Mouse (Mus musculus) stomach, embryonic 14.5 days (tissue): ENCODE data around the gene Wiz. TPM values are rescaled to one million over a fixed set of nuclear protein-coding genes. Genes with fewer than 3 reads are reported as not detected.

Source experiments
- ATAC-seq: fragments of 200-750 bp; cut with Nextera tagmentation; 2 replicates; pipeline ENCODE4 v1.8.0; 2017; ENCODE audit warnings: low read depth, moderate TSS enrichment; ENCODE audit not compliant: insufficient number of reproducible peaks, insufficient read depth, low FRiP score
- H3K27ac ChIP-seq: fragments of 300-500 bp; sonication (generic); 2 replicates; pipeline ENCODE4 v1.5.1; 2014; ENCODE audit warnings: mild to moderate bottlenecking, low read length, moderate library complexity, mixed read lengths
- H3K27me3 ChIP-seq: fragments of 300-500 bp; sonication (generic); 2 replicates; pipeline ENCODE4 v1.6.1; 2014; ENCODE audit warnings: low read length, control low read depth, mixed read lengths; ENCODE audit not compliant: control insufficient read depth, insufficient read depth
- H3K36me3 ChIP-seq: fragments of 300-500 bp; sonication (generic); 2 replicates; pipeline ENCODE4 v1.6.1; 2014; ENCODE audit warnings: mild to moderate bottlenecking, control low read depth, low read length, moderate library complexity, mixed read lengths; ENCODE audit not compliant: control insufficient read depth, insufficient read depth
- H3K4me1 ChIP-seq: fragments of 300-500 bp; sonication (generic); 2 replicates; pipeline ENCODE4 v1.6.1; 2014; ENCODE audit warnings: low read length, control low read depth, mixed read lengths; ENCODE audit not compliant: control insufficient read depth, insufficient read depth
- H3K4me2 ChIP-seq: fragments of 300-500 bp; sonication (generic); replicated peaks from 2 replicates; pipeline ENCODE4 v1.6.1; 2014; ENCODE audit warnings: low read depth, low read length, control low read depth
- H3K4me3 ChIP-seq: fragments of 300-500 bp; sonication (generic); 2 replicates; pipeline ENCODE4 v1.5.1; 2014; ENCODE audit warnings: low read depth, low read length, control low read depth
- H3K9ac ChIP-seq: fragments of 300-500 bp; sonication (generic); replicated peaks from 2 replicates; pipeline ENCODE4 v1.6.1; 2014; ENCODE audit warnings: low read depth, mild to moderate bottlenecking, control low read depth, low read length, moderate library complexity, mixed read lengths
- H3K9me3 ChIP-seq: fragments of 300-500 bp; sonication (generic); 2 replicates; pipeline ENCODE4 v1.6.1; 2016; ENCODE audit warnings: low read depth, low read length, control low read depth; ENCODE audit not compliant: control insufficient read depth
- WGBS: fragments of 180-500 bp; shearing (Covaris S2); extraction: QIAGEN DNeasy Blood & Tissue Kit; methylation state at CpG from one replicate; pipeline ENCODE4 v1.1.7; 2014; 5-methylcytosine and 5-hydroxymethylcytosine counted together
- polyA plus RNA-seq: library from polyadenylated mRNA; unstranded; fragments of >200 nt; fragmentation: Nextera tagmentation; extraction: Ambion mirVana; gene quantifications from 2 replicates; pipeline ENCODE4 v1.2.1, GENCODE M21; 2014

The Wiz gene
- polyA plus RNA-seq, 1 experiment from 2014 or later = 32.2 TPM

GRCm38 (mm10) chr17:32368991-32369578 lies 20.2 kb downstream of the Wiz start:
- ATAC-seq = peak; percentile 82
- 0 out of 2 replicates have a peak overlapping the region, but pooled peaks have one; percentile 45 for H3K27ac ChIP-seq
- WGBS = 11% methylated on average over 11 of the region's 17 CpGs

GRCm38 (mm10) chr17:32367706-32368105 lies 21.5 kb downstream of the Wiz start:
- Histone ChIP-seq H3K4me3 (no peak overlapping the region), H3K4me2 (no peak overlapping the region), H3K9me3 (no peaks in the 10 kb centered on the region), H3K27ac (no peak overlapping the region), H3K36me3 (no peaks in the 10 kb centered on the region; the same call in 1 of the 2 replicates), H3K27me3 (no peaks in the 10 kb centered on the region), H3K9ac (no peak overlapping the region), H3K4me1 (peaks cover 13% of the 10 kb centered on the region)
- 87% methylated on average over 11 of the region's 11 CpGs for WGBS
- no peak for ATAC-seq

More at GRCm38 (mm10) chr17:32368991-32369578, 20.2 kb downstream of the Wiz start:
- Histone ChIP-seq H3K4me3 (peak overlapping the region; percentile 21), H3K9ac (no peak overlapping the region), H3K27me3 (no peaks in the 10 kb centered on the region), H3K9me3 (no peaks in the 10 kb centered on the region), H3K4me2 (peak overlapping the region; percentile 37), H3K36me3 (no peaks in the 10 kb centered on the region), H3K4me1 (peaks cover 7% of the 10 kb centered on the region)

- H3K4me3 ChIP-seq = no peak overlapping the region
- no peak for ATAC-seq
- H3K9me3 ChIP-seq = no peaks in the 10 kb centered on the region
- 58% methylated on average over 1 of the region's 1 CpGs for WGBS
- peaks cover 17% of the 10 kb centered on the region for H3K4me1 ChIP-seq
- H3K27me3 ChIP-seq = no peaks in the 10 kb centered on the region
- peaks cover 18% of the 10 kb centered on the region for H3K36me3 ChIP-seq
- H3K27ac ChIP-seq = no peak overlapping the region; the same call in 1 of the 2 replicates
- H3K4me2 ChIP-seq = no peak overlapping the region
- no peak overlapping the region for H3K9ac ChIP-seq
These were observed 23.9 kb downstream of the Wiz start for GRCm38 (mm10) chr17:32365296-32365695.

GRCm38 (mm10) chr17:32364850-32365249 lies 24.4 kb downstream of the Wiz start:
- no peaks in the 10 kb centered on the region for H3K27me3 ChIP-seq
- 0 out of 2 replicates have a peak overlapping the region, but pooled peaks have one; percentile 14 for H3K9ac ChIP-seq
- H3K4me1 ChIP-seq = peaks cover 17% of the 10 kb centered on the region
- WGBS = 53% methylated on average over 5 of the region's 5 CpGs
- peak overlapping the region; percentile 52; the same call in 1 of the 2 replicates for H3K27ac ChIP-seq
- no peaks in the 10 kb centered on the region for H3K9me3 ChIP-seq
- ATAC-seq = no peak
- peaks cover 22% of the 10 kb centered on the region for H3K36me3 ChIP-seq
- H3K4me2 ChIP-seq = peak overlapping the region; percentile 49
- peak overlapping the region; percentile 95 for H3K4me3 ChIP-seq

- Histone ChIP-seq H3K4me1 (peaks cover 17% of the 10 kb centered on the region), H3K27me3 (no peaks in the 10 kb centered on the region), H3K36me3 (peaks cover 27% of the 10 kb centered on the region), H3K4me2 (peak overlapping the region; percentile 49), H3K9ac (peak overlapping the region; percentile 97), H3K9me3 (no peaks in the 10 kb centered on the region), H3K27ac (peak overlapping the region; percentile 52), H3K4me3 (peak overlapping the region; percentile 95)
- under 1% methylated on average over 23 of the region's 47 CpGs for WGBS
- peak; percentile 91 for ATAC-seq
These were observed 24.9 kb downstream of the Wiz start for GRCm38 (mm10) chr17:32364331-32364730.

- Histone ChIP-seq H3K9me3 (no peaks in the 10 kb centered on the region), H3K4me1 (peaks cover 17% of the 10 kb centered on the region), H3K27me3 (no peaks in the 10 kb centered on the region), H3K9ac (peak overlapping the region; percentile 97), H3K27ac (peak overlapping the region; percentile 48), H3K36me3 (peaks cover 32% of the 10 kb centered on the region), H3K4me3 (peak overlapping the region; percentile 95), H3K4me2 (peak overlapping the region; percentile 68)
- peak; percentile 39; the same call in 1 of the 2 replicates for ATAC-seq
- under 1% methylated on average over 24 of the region's 50 CpGs for WGBS
These were observed 25.4 kb downstream of the Wiz start for GRCm38 (mm10) chr17:32363821-32364301.

GRCm38 (mm10) chr17:32362686-32363085 lies 26.6 kb downstream of the Wiz start:
- H3K4me3 ChIP-seq = peak overlapping the region; percentile 95
- peaks cover 44% of the 10 kb centered on the region for H3K36me3 ChIP-seq
- no peaks in the 10 kb centered on the region for H3K27me3 ChIP-seq

GRCm38 (mm10) chr17:32359928-32360327 lies 29.3 kb downstream of the Wiz start:
- ATAC-seq = no peak
- peaks cover 71% of the 10 kb centered on the region for H3K36me3 ChIP-seq
- 83% methylated on average over 17 of the region's 18 CpGs for WGBS

More at GRCm38 (mm10) chr17:32362686-32363085, 26.6 kb downstream of the Wiz start:
- ATAC-seq = no peak
- Histone ChIP-seq H3K4me2 (peak overlapping the region; percentile 68), H3K27ac (no peak overlapping the region), H3K4me1 (peaks cover 17% of the 10 kb centered on the region), H3K9ac (0 out of 2 replicates have a peak overlapping the region, but pooled peaks have one; percentile 15), H3K9me3 (no peaks in the 10 kb centered on the region)
- 82% methylated on average over 4 of the region's 4 CpGs for WGBS

More at GRCm38 (mm10) chr17:32359928-32360327, 29.3 kb downstream of the Wiz start:
- Histone ChIP-seq H3K9ac (no peak overlapping the region), H3K27me3 (no peaks in the 10 kb centered on the region), H3K4me3 (no peak overlapping the region), H3K27ac (no peak overlapping the region), H3K4me2 (no peak overlapping the region), H3K4me1 (peaks cover 15% of the 10 kb centered on the region), H3K9me3 (no peaks in the 10 kb centered on the region)
